Mouse (Mus musculus) lung, adult 18-20 months (tissue): ENCODE measurements around the gene Tmbim4.

Experiments
- DNase-seq, 2 experiments: peaks; one replicate each; pipeline ENCODE4 v3.0.0; 2022; ENCODE audit warnings: mixed read lengths in 2 of 2

Tmbim4 gene

DNA sequence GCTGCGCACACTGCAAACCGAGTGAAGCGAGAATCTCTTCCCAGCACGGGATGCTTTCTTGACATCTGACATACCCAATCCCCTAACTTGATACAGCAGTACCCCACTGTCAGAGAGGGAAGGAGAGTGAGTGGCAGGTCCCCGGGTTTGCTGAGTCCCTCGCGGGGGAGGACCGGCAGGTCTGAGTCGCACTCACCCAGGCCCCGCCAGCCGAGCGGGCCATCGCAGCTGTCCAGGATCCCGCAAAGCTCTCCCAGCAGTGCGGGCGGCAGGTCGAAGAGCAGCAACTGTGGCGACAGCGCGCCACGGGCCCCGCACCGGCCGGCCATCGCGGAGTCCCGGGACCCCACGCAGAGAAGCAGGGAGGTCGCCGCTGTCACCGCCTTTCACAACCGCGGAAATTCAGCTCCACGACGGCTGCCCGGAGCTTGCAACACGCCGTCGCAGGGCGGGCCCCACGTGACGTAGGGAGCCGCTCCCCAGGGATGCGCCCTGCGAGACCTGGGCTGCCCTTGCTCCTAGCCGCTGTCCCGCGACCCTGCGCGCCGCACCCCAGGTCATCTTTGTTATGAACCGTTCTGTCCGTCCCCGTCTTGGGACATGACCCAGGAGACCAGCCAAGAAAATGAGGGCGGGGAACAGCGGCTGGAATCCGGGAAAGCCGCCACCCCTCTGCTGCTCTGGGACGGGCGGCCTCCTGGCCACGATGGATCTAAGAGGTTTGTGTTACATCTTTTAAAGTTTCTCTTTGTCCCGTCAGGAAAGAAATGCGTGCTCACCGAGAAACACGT, at the start of gene Tmbim4:
TSS of gene Tmbim4 (plus strand) at position 460 of the 791 bp plus-strand sequence.
- peak; percentile 83 for DNase-seq

DNA sequence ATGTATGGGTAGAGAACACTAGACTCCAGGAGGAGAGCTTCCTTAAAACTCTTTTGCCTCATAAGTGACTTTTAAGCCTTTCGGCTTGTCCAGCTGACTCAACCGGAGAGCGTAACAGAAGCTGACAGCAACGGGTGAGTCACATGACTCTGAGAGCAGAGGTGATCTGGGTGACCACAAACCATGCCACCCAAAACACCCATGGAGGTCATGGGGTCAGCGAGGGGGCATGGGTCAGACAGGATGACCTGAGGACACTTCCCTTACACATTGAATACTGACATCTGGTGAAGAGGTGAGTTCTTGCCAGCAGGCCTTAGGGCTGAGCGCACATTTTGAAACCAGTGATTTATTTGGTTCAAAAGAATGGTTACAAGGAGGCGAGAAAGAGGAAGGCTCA, 49.7 kb upstream of the Tmbim4 start:
- DNase-seq, result no peak

DNA sequence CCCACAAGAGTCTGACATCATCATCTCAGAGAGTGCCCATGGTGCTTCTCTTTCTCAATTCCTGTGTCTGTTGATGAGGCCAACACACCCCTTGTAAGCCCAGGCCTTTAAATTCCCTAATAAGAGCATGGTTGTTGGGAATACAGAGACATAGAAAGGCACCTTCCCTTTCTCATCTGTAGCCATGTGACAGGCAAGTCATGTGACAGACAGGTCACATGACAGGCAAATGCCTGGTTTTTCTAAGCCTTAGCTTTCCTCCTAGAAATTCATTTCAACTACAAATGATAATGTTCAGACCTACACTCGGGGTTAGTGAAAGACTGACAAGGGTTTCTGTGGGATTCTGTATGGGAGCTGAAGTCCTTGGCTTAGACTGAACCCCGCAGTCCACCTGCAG, 47.5 kb upstream of the Tmbim4 start:
- DNase-seq, result no peak

DNA sequence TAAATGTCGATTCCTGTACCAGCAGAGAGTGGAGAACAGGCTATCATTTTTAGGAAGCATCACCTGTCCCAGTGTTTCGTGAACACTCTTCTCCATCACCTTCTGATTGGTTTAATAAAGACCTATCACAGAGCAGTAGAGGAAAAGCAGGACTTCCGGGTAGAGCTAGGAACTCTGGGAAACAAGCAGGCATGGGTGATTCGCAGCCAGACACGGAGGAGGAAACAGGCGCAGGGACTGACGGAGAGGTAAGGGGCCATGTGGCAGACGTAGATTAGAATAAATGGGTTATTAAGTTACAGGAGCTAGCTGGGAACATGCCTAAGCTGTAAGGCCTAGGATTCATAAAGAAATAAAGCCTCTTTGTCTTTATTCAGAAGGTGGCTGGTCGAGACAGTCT, 40.9 kb upstream of the Tmbim4 start:
- no peak for DNase-seq

DNA sequence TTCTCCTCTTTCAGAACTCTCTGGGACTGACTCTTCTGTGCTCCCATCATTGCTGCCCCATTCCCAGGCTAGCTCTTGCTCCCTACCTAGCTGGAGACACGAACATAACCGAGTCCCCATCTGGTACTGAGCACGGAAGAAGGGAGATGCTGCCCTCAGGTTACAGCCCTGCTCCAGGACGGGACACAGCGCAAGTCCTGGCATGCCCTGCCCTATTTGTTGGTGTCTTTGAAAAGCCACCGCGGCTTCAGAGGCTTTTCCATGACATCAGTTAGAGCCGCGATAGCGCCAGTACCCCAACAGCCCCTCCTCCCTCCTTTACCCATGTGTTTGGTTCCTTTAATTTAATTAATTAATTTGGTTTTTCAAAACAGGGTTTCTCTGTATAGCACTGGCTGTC, 38.5 kb upstream of the Tmbim4 start:
- no peak for DNase-seq

DNA sequence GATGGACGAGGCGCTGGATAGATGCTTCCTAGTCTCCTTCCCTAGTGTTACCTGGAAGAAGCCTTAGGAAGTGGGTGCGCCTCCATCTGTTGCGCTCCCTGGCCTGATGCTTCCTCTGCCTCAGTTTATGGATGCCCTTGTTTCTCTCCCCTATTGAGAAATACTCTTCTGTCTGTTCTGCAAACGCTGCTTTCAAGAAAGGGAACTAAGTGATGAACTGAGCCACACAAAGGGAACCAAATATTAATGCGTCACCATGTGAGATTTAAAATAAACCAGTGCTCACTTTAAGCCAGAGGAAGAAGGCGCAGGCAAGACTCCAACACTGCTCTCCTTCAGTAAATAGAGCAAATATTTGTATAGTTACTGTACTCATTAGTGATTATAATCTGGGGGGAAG, 37.9 kb upstream of the Tmbim4 start:
- DNase-seq, result no peak

DNA sequence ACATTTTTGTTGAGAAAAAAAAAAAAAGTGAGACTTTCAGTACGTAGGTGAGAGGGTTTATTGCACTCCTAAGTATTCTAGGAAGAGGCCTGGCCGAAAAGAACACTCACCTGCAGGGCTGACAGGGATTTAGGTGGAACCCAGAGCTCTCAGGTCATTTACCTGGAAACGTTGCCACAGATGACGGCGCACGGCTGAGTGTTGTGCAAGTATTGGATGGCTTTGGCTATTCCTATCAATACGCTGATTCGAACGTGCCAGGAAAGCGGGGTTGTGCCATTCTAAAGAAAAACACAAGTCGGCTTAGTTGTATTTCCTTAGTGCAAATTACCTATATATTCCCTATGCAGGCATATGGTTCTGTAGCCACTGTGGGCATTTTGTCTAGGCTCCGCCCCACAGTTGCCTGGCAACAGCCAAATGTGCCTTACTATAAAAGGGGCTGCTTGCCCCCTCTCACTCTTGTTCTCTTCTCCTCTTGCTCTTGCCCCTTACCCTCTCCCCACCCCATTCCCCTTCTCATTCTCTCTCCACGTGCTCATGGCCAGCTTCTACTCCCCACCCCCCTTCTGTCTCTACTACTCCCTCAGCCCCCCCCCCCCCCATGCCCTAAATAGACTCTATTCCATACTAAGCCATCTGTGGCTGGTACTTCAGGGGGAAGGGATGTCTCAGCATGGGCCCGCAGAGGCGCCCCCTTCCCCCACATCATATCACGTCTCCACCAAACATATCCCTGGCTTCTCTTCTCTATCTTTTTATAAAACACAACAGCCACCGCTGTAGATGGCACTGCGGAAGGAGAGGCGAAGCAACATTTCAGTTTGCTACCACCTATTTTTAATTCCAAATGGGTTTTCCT, 36.2 kb upstream of the Tmbim4 start:
- DNase-seq, result no peak

DNA sequence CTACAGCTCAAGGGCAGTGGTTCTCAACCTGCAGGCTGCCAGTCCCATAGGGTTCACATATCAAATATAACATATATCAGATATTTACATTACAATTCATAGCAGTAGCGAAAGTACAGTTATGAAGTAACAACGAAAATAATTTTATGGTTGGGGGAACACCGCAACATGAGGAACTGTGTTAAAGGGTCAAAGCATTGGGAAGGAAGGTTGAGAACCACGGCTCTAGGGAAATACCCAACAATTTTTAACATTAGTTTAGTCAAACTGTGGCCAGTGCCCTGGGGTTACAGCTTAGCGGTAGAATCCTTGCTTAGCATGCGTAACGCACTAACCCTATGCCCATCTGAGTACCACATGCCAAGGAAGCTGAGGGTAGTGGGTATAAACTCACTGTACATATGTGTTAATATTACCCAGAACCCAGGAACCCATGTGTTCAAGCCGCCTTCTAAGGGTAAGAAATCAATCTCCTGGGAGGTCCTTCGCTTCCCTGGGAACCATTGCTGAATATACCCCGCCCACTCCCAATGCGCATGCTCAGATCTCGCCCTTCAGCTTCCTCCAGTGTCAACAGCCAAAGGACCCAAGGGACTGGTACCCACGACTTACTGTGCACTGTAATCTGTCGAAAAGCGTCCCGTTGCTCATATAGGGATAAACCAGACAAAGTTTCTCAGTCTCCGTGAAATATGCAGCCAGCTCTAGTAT, 35.4 kb upstream of the Tmbim4 start:
- DNase-seq, result no peak

DNA sequence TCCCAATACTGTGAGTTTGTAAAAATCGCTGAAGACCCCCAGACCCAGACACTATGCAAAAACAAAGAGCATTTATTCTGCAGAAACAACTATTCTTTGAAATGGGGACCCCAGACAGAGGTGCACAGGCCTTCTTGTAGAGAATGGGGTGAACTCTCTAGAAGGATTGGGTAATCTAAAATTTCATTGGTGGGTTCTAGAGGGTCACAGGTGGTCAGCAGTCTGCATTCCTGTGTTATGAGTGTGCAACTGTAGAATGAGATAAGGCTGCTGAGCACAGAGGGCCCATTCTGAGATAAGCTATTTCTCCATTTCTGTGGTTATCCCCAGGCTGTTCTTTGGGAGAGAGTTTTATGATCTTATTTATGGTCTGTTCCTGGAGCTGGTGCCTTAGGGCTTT, 33.3 kb upstream of the Tmbim4 start:
- no peak for DNase-seq

DNA sequence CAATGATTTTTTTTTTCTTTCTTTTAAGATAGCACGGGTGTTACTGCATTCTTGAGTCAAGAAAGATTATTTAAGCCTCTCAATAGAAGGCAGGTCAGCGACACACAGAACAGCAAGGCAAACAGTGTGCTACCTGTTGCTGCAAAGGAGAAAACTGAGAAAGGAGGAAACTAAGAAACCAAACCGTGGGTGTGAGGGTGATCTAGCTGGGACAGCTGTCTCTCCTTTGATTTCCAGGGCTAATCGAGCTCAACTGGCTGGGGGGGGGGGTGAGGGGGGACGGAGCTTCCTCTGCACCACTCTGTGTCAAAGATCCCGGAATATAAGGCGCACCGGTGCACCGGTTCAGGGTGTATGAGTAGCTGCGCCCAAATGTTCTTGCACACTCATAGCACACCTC, 32.3 kb upstream of the Tmbim4 start:
- DNase-seq, result no peak

DNA sequence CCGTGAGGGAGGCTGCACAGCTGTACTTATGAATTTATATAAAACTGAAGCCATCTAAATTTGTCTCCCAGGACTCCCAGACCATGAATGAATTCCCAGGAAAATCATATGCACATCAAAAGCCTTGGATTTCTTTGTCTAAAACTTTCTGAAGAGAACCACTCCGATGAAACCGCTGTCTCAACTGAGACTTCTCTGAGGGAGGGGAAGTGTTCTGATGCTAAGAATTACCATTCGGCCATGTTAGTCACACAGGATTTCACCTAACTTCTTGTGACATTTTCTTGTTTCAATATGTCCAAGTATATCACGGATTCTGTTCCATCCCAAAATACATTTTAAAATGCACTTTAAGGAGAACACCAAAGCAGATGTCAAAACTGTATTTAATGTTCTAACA, 31.5 kb upstream of the Tmbim4 start:
- DNase-seq, result no peak

DNA sequence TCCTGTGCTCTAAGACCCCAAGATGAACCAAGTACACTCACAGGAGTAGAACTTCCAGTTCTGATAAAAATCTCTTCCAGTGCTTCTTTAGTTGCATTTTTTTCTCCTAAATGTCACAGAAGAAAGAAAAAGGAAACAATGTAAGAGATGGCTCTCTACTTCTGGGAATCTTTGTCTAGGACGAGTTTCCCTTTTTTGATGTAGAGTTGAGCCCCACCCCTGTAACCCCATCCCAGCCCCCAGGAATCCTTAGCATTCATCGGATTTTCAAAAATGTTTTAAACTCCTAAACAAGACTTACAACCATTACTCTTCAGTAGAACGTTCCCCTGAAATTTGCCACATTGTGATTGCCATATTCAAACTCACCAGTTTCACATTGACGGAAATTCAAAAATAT, 31.1 kb upstream of the Tmbim4 start:
- DNase-seq, result no peak

DNA sequence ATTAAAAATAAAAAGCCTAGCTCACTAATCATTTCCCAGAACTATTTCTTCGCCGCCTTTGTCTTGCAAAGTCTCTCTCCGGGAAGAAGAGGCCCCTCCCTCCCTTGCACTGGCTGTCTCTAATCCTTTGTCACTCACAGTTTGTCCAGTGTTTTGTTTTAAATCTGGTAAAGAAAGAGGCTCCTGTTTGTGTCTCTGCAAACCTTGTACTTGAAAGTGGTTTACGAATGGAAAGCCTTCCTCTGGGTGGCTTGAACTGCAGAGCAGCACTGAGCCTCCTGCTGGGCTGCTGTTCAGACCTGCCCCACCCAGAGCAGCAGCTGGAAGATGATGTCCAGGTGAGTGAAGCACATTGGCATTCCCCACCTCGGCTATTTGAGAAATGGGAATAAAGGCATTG, 30.1 kb upstream of the Tmbim4 start:
- no peak for DNase-seq

DNA sequence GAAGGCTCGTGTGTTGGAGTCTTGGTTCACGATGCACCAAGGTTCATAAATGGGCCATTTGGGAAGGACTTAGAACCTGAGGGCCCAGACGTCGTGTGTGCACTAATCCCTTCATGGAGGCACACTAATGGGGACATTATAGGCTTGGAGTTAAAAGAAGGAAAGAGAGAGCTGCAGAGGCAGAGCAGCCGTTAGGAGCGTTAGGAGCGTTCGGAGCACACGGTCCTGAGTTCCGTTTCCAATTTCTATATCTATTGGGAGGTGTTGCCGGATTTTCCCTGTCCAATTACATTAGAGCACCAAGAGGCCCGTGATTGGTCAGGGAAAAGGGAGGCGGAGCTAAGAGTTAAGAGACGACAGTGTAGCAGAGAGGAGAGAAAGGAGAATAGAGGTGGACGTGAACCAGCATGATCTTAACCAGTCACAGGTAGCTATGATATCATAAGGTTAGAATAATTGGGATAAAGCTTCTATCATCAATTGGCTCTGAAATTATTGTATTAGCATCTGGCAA, 27.1 kb upstream of the Tmbim4 start:
- DNase-seq, result no peak

DNA sequence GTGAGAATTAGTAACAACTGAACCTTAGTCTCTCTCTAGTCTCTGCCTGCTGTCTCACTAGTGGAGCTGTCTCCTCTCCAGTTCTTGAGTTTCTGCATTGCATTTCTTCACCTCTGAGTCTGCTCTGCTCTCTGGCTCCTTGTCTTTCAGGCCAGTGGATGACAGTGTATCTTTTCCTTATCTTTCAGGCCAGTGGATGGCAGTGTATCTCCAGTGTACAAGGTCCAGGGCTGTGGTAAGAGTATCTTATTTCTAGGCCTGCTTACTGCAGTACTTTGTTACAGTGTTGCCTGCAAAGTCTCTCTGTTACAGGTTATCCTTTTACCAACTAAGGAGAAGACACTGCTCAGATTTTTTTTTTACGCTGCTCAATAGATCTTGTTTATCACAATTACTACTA, 18.5 kb upstream of the Tmbim4 start:
- no peak for DNase-seq

DNA sequence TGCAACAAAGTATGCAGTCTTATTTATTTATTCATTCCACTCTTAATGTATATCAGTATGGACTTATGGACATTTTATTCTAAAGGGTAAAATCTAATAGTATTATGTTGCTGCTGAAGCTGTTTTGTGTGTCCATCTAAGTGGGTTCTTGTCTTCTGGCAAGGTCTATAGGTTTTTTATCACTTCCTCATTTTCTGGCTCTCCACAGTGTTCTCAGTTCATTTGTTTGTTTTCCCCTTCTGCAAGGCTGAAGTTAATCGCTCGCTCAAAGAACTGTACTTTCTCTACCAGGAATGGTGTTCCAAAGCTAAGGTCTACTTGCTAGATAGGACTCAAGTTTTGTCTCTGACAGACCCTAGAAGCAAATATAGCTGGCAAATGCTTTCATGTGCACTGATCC, 18.0 kb upstream of the Tmbim4 start:
- no peak for DNase-seq

DNA sequence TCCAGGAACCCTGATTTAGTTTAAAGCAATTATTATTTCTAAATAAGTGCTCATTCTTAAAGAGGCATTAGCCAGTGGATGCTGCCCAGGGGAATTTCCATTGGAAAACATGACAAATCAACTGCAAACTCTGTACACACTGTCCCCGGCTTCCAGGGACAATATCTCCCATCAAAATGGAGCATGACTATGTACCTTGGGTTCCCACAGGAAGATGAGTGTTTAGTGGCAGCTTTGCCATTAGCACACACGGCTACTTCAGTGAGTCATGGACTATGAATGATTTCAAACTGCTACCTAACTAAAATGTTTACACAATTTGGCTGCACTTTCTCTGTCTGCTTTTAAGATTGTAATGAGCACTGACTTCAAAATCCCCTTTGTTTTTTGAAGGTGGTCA, 12.9 kb upstream of the Tmbim4 start:
- no peak for DNase-seq

DNA sequence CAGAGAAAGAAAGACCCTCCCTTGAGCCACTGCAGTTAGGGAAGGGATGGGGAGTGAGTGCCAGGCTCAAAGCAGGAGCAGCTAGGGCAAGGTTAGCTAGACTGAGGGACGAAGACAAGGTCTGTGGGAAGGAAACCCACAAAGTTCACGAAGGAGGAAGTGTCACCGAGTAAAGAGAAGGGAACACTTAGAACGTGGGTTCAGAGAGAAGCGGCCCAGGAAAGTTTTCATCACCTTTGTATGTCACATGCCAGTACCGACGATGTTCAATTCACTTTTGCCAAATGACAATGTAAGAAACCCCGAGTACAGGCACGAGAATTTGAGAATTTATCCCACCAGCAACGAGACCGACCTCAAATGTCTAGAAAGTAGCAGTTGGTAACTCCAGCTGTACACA, 12.1 kb upstream of the Tmbim4 start:
- DNase-seq, result no peak

DNA sequence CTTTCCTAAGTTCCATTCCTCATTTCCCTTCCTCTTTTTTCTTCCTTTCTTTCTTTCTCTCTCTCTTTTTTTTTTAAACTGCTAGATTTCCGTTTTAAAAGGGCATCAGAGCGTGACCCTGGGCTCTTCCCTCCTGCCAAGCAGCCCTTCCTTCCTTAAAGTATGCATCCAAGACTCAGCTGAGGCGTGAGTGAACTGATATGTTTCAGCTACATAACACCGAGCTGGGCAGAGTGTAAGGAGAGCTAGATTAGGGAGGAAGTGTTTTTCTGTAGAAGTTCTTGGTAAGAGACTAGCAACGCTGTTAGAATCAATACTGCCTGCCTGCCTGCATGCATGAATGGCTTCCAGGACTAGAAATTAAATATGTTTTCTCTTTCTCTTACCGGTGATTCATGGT, 11.6 kb upstream of the Tmbim4 start:
- no peak for DNase-seq

DNA sequence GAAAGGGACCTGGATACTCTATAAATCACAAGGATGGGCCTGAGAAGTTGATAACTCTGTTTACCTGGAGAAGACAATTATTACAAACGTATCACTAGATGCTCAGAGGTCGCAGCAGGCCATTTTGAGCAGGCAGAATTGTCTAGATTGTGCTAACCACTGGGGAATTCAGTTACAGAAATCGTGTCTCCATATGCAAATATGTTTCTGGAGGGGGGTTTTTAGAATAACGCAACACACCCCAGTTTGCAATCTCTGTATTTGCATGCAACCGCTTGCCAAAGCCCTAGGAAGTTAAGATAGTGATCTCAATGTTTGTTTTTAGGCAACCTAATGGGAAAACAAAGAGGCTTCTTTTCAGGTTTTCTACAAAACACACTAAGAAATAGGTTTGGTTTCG, 10.2 kb upstream of the Tmbim4 start:
- no peak for DNase-seq

DNA sequence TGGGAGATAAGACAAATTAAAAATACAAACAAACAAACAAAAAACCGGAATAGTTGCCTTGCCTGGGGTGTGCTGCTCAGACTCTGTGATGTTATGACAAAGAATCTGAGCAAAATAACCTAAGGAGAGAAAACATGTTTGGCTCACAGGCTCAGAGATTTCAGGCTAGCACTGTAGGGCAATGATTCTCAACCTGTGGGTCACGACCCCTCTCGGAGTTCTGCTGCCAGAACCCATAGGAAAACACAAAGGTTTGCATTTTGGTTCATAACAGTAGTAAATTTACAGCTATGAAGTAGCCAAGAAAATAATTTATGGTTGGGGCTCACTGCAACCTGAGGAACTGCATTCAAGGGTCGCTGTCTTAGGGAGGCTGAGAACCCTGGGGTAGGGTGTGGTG, 9.1 kb upstream of the Tmbim4 start:
- DNase-seq, result no peak

DNA sequence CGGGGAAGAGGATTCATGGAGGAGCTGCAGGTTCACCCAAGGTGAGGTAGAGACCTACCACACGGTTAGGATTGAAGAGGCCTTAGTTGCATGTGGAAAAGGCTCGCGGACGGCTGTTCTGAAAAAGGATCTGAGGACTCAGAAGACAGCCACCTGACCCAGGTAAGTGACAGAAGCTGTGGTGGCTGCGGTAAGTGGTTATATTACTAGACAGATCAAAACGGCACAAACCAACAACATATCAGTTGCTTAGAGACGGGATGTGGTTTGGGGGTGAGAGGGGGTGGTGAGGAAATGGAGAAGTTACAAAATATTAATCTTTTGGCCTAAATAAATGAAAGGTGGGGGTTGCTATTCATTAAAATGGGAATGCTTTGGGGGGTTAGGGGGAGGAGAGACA, 8.1 kb upstream of the Tmbim4 start:
- no peak for DNase-seq

DNA sequence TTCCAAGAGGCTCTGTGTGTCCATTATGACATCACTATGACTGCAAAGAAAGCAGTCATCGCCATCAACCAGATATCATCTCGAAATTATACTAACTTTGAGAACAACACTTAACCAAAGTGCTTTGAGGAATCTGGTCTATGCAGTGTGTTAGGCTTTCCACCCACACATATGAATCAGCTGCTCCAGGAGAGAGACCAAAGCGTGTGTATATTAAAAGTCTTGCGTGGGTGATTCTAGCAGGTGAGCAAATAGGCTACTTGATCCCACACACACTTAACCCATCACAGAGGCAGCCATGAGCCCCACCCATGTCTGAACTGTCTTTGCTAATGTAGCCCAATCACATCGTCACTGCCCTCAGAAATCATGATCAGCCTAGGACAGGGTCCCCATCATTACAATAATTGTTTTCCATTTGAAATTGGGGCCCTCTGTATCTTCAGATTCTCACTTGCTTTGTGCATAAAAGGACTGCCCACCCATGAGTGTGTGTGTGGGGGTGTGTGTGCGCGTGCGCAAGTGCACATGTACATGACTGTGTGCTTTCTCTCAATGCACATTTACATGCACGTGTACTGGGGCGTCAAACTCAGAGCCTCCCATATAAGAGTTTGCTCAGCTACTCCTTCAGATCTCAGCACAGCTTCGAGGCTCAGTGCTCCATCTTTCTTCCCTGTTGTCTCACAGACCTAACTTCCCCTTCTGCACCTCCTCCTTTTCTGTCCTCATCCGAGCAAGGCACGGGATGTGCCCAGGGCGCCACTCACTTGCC, 4.1 kb upstream of the Tmbim4 start:
- no peak for DNase-seq
